Comparison of ENCODE assay signal across 21 mouse cellular contexts in the genomic region with DNA sequence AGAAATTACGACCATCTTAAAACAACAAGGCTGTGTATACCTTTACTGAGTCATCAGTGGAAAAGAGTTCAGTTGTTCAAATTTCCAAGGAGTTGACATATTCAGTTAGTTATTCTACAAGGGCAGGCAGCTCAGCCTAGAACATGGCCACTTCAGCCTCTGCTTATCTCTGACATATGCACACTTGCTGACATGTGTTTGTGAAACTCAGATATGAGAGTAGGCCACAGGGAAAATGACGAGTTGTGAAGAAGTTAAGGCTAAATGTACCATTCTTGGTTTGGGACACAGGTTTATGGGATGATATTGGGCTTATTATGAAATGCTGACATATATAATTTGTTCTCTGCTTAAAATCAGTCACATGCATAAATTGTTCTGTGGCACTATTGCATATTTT. TPM values are rescaled to one million over a fixed set of nuclear protein-coding genes. Genes with fewer than 3 reads are reported as not detected.
"Had no signal": no experiment of that assay in that cellular context is flagged by ENCODE, and none has a peak within 500 bp of the region (broad histone marks: within the 10 kb centered on the region; RNA-seq: fewer than 3 reads in every experiment).

No protein-coding gene starts in this region.

- DNase-seq: retina, postnatal 1 day; right cerebral cortex, adult 18-20 months; right cerebral cortex, postnatal 14 days; right cerebral cortex, postnatal 25 days; right cerebral cortex, postnatal 4 days; spleen, adult 18-20 months; thymus, adult 18-20 months; thymus, adult 2 months; thymus, postnatal 14 days; thymus, postnatal 25 days; thymus, postnatal 36 days; thymus, postnatal 4 days had no signal

- H3K36me3 ChIP-seq: neural tube, embryonic 13.5 days; neural tube, embryonic 15.5 days; stomach, embryonic 15.5 days had no signal

- H3K27me3 ChIP-seq: neural tube, embryonic 13.5 days; neural tube, embryonic 15.5 days; stomach, embryonic 15.5 days had no signal

- H3K27ac ChIP-seq: neural tube, embryonic 13.5 days; neural tube, embryonic 15.5 days; stomach, embryonic 15.5 days; stomach, postnatal 0 days had no signal

- H3K4me1 ChIP-seq: neural tube, embryonic 15.5 days; stomach, embryonic 15.5 days had no signal

- H3K9me3 ChIP-seq: neural tube, embryonic 13.5 days; neural tube, embryonic 15.5 days; stomach, embryonic 15.5 days had no signal

- H3K4me3 ChIP-seq: neural tube, embryonic 13.5 days; neural tube, embryonic 15.5 days; stomach, embryonic 15.5 days had no signal

- H3K9ac ChIP-seq: neural tube, embryonic 13.5 days; neural tube, embryonic 15.5 days; stomach, embryonic 15.5 days had no signal

RNA-seq across cellular contexts. Expression of gene Cdh7, which starts 7.3 kb away (rescaled TPM):
- total RNA-seq: neutrophil, adult 5-6 weeks had no signal
- polyA plus RNA-seq: small intestine, adult 2 months; spleen, adult 2 months; testis, adult 2 months; thymus, adult 2 months; urinary bladder, adult 2 months had no signal
